Mouse (Mus musculus): ENCODE results near the gene Entr1.

- no peak for TF ChIP-seq POLR2A (IDR thresholded peaks at IDR 0.05; ENCODE audit: insufficient read depth, low read length)
- no peak for TF ChIP-seq CTCF (IDR thresholded peaks at IDR 0.05; ENCODE audit: low read depth, low read length)
Observed at GRCm38 (mm10) chr2:26390954-26391353, 1.8 kb upstream of the Entr1 start.
